Mouse (Mus musculus): ENCODE data around the gene Colec11.

Colec11 gene

GRCm38 (mm10) chr12:28623195-28623594 is at the start of gene Colec11:
Colec11 (minus strand) TSS chr12:28623377.
- no peak for DNase-seq (ENCODE audit: low read depth, low spot score)

- no peak for DNase-seq (ENCODE audit: low read depth, low spot score)
Measured at GRCm38 (mm10) chr12:28667287-28667686, 44.1 kb upstream of the Colec11 start.

DNA sequence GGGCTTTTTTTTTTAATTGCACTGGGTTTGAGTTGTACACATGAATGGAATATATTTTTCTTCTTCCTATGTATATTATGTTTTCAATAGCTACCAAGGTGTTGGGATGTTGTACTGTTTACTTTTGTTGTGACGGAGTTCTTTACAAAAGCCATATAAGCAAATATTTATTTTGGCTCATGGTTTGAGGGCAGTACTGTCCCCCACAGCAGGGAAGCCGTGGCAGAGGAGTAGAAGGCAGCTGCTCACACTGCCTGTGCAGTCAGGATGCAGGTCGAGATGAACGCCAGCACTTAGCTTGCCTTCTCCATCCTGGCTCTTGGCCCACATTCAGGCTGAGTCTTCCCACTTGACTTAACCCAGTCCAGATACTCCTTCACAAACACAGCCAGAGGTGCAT is 43.6 kb upstream of the Colec11 start:
- no peak for DNase-seq (ENCODE audit: low read depth, low spot score)

GRCm38 (mm10) chr12:28662628-28663027 is 39.5 kb upstream of the Colec11 start:
- DNase-seq (ENCODE audit: low read depth, low spot score) = no peak

GRCm38 (mm10) chr12:28649141-28650110 is 26.2 kb upstream of the Colec11 start, which contains the start of gene Rnaseh1:
Rnaseh1 (plus strand) TSS chr12:28649602.
- DNase-seq (ENCODE audit: low read depth, low spot score) = peak; percentile 79

DNA sequence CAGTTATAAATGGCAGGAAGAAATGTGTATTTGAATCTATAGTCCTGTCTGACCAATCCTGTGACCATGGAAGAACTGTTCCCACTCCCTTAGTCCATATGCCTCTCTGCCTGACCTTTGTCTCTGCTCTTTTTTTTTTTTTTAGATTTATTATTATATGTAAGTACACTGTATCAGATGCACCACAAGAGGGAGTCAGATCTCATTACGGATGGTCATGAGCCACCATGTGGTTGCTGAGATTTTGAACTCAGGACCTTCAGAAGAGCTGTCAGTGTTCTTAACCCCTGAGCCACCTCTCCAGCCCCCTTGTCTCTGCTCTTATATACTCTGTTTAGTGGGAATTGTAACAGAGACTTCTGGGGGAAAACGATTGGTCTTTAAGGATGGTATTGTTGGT is 15.6 kb upstream of the Colec11 start:
- DNase-seq (ENCODE audit: low read depth, low spot score) = no peak

DNA sequence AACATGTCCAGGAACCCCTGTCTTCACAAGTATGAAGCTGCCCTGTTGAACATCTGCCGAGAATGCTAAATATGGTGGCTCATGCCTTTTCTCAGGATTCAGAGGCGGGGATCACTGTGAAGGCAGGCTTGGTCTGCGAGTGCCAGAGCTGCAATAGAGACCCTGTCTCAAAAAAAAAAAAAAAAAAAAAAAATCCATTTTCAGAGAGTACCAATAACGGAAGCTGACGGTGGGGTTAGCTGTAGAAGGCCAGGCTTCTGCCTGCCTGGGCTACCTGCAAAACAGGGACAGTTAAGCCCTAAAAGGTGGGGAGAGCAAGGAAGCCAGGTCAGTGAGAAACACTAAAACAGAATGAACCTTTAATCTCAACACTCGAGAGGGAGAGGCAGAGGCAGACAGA is 13.4 kb upstream of the Colec11 start:
- no peak for DNase-seq (ENCODE audit: low read depth, low spot score)

GRCm38 (mm10) chr12:28635535-28636476 is 12.6 kb upstream of the Colec11 start, which contains the start of gene Rps7:
Rps7 (minus strand) TSS chr12:28635953.
- peak; percentile 97 for DNase-seq (ENCODE audit: low read depth, low spot score)

DNA sequence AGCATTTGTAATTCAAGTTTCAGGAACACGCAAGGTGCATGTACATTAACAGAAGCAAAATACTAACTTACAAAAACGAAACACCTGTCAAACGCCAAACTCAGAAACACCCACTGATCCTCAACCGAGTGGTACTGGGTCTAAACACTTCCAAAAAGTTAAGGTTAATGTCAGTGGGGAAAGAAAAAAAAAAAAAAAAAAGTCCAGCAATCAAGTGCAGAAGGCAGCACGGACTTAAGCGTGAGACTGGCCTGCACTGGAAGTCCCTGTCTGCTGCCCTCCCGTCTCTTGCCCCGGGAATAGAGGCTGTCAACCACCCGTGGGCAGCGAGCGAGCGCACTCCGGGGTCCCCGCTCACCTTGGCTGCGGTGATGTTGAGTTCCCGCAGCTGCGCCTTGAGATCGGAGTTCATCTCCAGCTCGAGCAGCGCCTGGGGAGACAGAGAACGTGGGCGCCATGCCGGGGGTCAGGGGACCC is 11.9 kb upstream of the Colec11 start:
- DNase-seq (ENCODE audit: low read depth, low spot score) = no peak

DNA sequence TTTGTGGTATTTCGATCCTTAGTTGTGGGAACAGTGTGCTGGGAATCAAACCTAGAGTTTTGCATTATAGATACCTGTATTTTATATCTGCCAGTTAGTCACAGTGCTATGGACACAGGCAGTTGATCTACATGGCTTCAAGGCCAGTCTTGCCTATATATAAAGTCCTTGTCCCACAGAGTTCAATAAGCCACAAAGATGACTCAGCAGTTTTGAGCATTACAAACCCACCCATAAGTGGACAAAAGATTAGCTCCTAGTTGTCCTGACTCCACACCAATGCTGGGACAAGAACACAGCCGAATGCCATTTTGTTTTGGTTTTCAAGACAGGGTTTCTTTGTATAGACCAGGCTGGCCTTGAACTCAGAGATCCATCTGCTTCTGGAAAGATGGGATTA is 5.3 kb upstream of the Colec11 start:
- no peak for DNase-seq (ENCODE audit: low read depth, low spot score)

DNA sequence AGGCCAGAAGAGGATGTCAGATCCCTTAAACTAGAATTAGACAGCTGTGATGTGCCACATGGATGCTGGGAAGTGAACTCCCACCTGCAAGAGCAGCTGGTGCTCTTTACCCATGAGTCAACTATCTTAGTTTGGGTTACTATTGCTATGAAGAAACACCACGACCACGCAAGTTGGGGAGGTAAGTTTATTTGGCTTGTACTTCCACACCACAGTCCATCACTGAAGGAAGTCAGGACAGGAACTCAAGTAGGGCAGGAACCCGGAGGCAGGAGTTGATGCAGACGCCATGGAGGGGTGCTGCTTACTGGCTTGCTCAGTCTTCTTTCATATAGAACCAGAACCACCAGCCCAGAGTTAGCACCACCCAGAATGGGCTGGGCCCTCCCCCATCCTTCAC is 3.9 kb upstream of the Colec11 start:
- DNase-seq (ENCODE audit: low read depth, low spot score) = no peak

GRCm38 (mm10) chr12:28625407-28625806 is 2.2 kb upstream of the Colec11 start:
- no peak for DNase-seq (ENCODE audit: low read depth, low spot score)

- DNase-seq (ENCODE audit: low read depth, low spot score) = no peak
Measured at GRCm38 (mm10) chr12:28624251-28624650, 1.1 kb upstream of the Colec11 start.

DNA sequence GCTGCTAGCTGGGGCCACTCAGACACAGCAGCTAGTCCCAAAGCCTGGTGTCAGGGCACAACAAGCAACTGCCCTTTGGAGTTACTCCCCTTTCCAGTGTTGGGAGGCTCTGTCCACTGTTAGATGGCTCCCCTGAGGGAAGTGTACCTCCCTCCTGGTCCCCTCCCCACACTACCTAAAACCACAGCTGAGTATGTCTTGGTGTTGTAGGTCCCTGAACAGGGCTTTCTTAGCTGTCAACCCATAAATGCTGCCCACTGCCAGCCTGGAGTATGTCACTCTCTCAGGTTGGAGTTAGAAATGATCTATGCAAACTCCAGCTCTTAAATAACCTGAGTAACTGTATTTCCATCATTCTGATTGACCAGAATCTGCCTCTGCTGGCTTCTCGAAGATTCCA is 536 bp downstream of the Colec11 start:
- no peak for DNase-seq (ENCODE audit: low read depth, low spot score)

GRCm38 (mm10) chr12:28622167-28622532 is 1.0 kb downstream of the Colec11 start:
- peak; percentile 70 for DNase-seq (ENCODE audit: low read depth, low spot score)

GRCm38 (mm10) chr12:28621451-28622166 is 1.6 kb downstream of the Colec11 start:
- DNase-seq (ENCODE audit: low read depth, low spot score) = no peak

- no peak for DNase-seq (ENCODE audit: low read depth, low spot score)
Measured at GRCm38 (mm10) chr12:28617297-28617696, 5.9 kb downstream of the Colec11 start.

DNA sequence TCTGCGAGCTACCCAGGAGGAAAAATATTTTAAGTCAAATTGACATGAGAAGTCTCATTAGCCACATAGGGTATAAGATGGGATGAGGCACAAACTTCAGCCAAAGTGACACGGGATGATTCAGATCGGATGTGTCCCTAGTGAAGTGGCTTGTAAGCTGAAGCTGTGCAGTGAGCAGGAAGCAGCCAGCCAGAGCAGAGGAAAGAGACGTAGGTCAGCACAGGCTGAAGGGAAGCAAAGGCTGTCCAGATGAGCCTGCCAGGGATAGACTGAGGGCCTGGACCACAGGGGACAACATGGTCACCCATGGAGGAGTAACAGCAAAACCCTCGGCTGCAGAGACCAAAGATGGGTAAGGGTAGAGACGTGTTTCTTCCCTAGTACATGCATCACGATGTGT is 8.8 kb downstream of the Colec11 start:
- no peak for DNase-seq (ENCODE audit: low read depth, low spot score)

DNA sequence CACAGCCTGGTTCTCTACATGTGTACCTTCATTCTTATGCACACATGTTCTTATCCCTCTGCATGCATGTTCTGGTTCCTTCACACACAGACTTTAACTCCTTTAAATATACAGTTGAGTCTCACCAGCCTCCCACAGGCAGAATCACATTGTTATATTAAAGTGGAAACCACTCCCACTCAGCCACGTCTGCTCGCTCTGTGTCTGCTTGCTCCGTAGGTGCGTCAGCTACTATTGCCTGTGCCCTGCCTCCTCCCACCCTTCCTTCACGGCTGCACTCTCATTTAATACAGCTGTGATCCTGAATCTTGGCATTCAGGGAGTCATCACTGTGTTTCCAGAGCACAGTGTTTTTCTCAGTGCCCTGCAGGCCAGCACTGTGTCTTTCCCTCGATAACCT is 10.8 kb downstream of the Colec11 start:
- DNase-seq (ENCODE audit: low read depth, low spot score) = peak; percentile 60

DNA sequence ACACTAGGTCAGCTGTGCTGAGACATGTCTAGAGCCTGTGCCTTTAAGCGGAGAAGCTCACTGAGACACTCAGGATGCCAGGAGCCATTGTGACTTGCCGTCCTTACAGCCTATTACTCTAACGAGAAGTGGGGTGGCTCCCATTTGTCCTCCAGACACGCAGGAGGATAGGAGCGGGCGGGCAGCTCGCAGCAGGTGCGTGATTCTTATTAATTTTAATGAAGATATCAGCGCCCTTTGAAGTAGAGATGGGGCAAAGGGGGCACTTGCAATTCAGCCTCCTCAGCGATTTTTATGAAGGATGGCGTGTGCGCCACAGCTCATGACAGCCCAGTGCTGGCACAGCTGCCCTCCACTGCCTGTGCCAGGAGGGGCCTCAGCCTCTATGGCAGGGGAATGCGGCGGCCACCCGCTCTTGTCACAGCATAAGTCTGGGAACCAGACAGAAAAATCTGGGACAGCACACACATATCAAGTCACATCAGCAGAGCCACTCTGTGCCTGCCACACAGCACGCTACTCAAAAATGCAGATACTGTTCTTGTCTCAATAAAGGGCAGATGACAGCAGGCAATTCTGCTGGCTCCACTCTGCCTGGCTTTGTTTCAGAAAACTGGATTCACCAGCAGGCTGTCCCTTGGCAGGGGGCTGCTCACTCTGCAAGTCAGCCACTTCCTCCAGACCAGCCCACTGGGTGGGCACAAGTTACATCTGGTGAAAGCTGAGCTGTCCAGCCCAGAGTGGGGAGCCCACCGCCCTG is 15.5 kb downstream of the Colec11 start:
- DNase-seq (ENCODE audit: low read depth, low spot score) = peak; percentile 74

- no peak for DNase-seq (ENCODE audit: low read depth, low spot score)
Measured at GRCm38 (mm10) chr12:28603494-28603893, 19.7 kb downstream of the Colec11 start.
